Mouse (Mus musculus): Measurements from ENCODE around the gene Kars. TPM values are rescaled to one million over a fixed set of nuclear protein-coding genes. Genes with fewer than 3 reads are reported as not detected.

Kars gene
- polyA plus RNA-seq, 1 experiment: 199 TPM

DNA sequence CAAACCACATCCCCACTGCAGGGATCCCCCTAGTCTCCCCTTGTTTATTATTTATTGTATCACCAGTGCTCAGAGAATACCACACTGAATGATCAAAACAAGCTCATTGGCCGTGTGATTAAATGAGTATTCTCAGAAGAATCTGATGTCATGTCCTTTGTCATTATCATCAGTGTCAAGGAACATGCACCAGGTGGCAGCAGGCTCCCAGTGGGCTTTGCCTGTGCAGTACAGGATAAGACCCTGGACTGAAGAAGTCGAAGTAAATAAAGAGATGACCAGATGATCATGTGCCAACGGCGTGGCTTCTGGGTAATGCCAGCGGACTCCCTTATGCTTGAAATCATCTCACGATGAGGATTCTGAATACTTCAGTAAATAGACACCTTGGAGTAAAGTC lies 37.2 kb upstream of the Kars start:
- Histone ChIP-seq H3K27me3 (ENCODE audit: control insufficient read depth, insufficient read depth, insufficient read length) (no peaks in the 10 kb centered on the region), H3K4me3 (no peak overlapping the region), H3K79me2 (ENCODE audit: control insufficient read depth, insufficient read depth) (no peaks in the 10 kb centered on the region), H3ac (ENCODE audit: control insufficient read depth, insufficient read length) (no peak overlapping the region), H3K4me2 (ENCODE audit: low read depth) (no peak overlapping the region), H3K36me3 (ENCODE audit: control insufficient read depth, insufficient read depth) (no peaks in the 10 kb centered on the region)
- TF ChIP-seq POLR2AphosphoS2 (IDR thresholded peaks at IDR 0.05; ENCODE audit: insufficient read length, low read depth) (no peak), POLR2A (IDR thresholded peaks at IDR 0.05; ENCODE audit: insufficient read length, low read depth) (no peak), SRF (IDR thresholded peaks at IDR 0.05; ENCODE audit: control insufficient read depth, insufficient read length, low read depth) (no peak), REST (IDR thresholded peaks at IDR 0.05; ENCODE audit: insufficient read depth, insufficient read length) (no peak), TCF12 (IDR thresholded peaks at IDR 0.05; ENCODE audit: insufficient read depth, poor library complexity, severe bottlenecking) (no peak), MYOD1 (IDR thresholded peaks at IDR 0.05; ENCODE audit: control insufficient read depth in 1 of 3, insufficient read length in 2 of 3, low read depth in 2 of 3) (no peak), TCF3 (IDR thresholded peaks at IDR 0.05; ENCODE audit: insufficient read length, low read depth) (no peak), E2F4 (IDR thresholded peaks at IDR 0.05; ENCODE audit: insufficient read depth) (no peak), CEBPB (IDR thresholded peaks at IDR 0.05; ENCODE audit: insufficient read depth, poor library complexity, severe bottlenecking) (no peak)

DNA sequence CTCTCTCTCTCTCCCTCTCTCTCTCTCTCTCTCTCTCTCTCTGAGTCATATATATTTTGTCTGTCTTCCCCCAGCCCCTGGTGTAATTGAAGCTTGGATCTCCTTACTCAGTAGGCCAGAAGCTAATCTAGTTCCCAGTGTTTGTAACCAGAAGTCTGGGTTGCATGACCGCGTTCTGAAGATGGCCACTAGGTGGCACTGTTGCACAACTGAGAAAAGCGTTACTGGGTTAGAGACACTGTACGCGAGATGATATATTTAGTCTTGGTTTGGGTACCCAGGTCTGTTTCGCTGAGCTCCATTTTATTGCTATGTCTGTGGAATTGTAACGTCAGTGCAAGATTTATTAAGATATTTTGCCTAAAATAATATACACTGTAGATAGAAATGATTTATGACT lies 34.8 kb upstream of the Kars start:
- Histone ChIP-seq H3K27me3 (ENCODE audit: control insufficient read depth, insufficient read depth, insufficient read length) (peaks cover 13% of the 10 kb centered on the region), H3K4me2 (ENCODE audit: low read depth) (no peak overlapping the region), H3K79me2 (ENCODE audit: control insufficient read depth, insufficient read depth) (no peaks in the 10 kb centered on the region), H3K36me3 (ENCODE audit: control insufficient read depth, insufficient read depth) (no peaks in the 10 kb centered on the region), H3ac (ENCODE audit: control insufficient read depth, insufficient read length) (no peak overlapping the region), H3K4me3 (no peak overlapping the region)
- TF ChIP-seq POLR2AphosphoS2 (IDR thresholded peaks at IDR 0.05; ENCODE audit: insufficient read length, low read depth) (no peak), SRF (IDR thresholded peaks at IDR 0.05; ENCODE audit: control insufficient read depth, insufficient read length, low read depth) (no peak), MYOD1 (IDR thresholded peaks at IDR 0.05; ENCODE audit: control insufficient read depth in 1 of 3, insufficient read length in 2 of 3, low read depth in 2 of 3) (no peak), TCF12 (IDR thresholded peaks at IDR 0.05; ENCODE audit: insufficient read depth, poor library complexity, severe bottlenecking) (no peak), TCF3 (IDR thresholded peaks at IDR 0.05; ENCODE audit: insufficient read length, low read depth) (no peak), MAX (IDR thresholded peaks at IDR 0.05; ENCODE audit: low read depth) (no peak), REST (IDR thresholded peaks at IDR 0.05; ENCODE audit: insufficient read depth, insufficient read length) (no peak), E2F4 (IDR thresholded peaks at IDR 0.05; ENCODE audit: insufficient read depth) (no peak), USF1 (IDR thresholded peaks at IDR 0.05; ENCODE audit: low read depth) (no peak), POLR2A (IDR thresholded peaks at IDR 0.05; ENCODE audit: insufficient read length, low read depth) (no peak), CEBPB (IDR thresholded peaks at IDR 0.05; ENCODE audit: insufficient read depth, poor library complexity, severe bottlenecking) (no peak), MYOG (IDR thresholded peaks at IDR 0.05; ENCODE audit: control insufficient read depth in 1 of 3, insufficient read depth in 1 of 3, insufficient read length in 2 of 3, low read depth in 2 of 3) (no peak)

GRCm38 (mm10) chr8:112045182-112045581 lies 34.1 kb upstream of the Kars start:
- H3K4me3 ChIP-seq: no peak overlapping the region
- H3K79me2 ChIP-seq (ENCODE audit: control insufficient read depth, insufficient read depth): no peaks in the 10 kb centered on the region
- no peaks in the 10 kb centered on the region for H3K36me3 ChIP-seq (ENCODE audit: control insufficient read depth, insufficient read depth)
- TF ChIP-seq POLR2A (IDR thresholded peaks at IDR 0.05; ENCODE audit: insufficient read length, low read depth) (no peak), POLR2AphosphoS2 (IDR thresholded peaks at IDR 0.05; ENCODE audit: insufficient read length, low read depth) (no peak), TCF3 (IDR thresholded peaks at IDR 0.05; ENCODE audit: insufficient read length, low read depth) (no peak), MAX (IDR thresholded peaks at IDR 0.05; ENCODE audit: low read depth) (no peak), SRF (IDR thresholded peaks at IDR 0.05; ENCODE audit: control insufficient read depth, insufficient read length, low read depth) (no peak), TCF12 (IDR thresholded peaks at IDR 0.05; ENCODE audit: insufficient read depth, poor library complexity, severe bottlenecking) (no peak), MYOG (IDR thresholded peaks at IDR 0.05; ENCODE audit: control insufficient read depth in 1 of 3, insufficient read depth in 1 of 3, insufficient read length in 2 of 3, low read depth in 2 of 3) (no peak), E2F4 (IDR thresholded peaks at IDR 0.05; ENCODE audit: insufficient read depth) (no peak), MYOD1 (IDR thresholded peaks at IDR 0.05; ENCODE audit: control insufficient read depth in 1 of 3, insufficient read length in 2 of 3, low read depth in 2 of 3) (no peak), CEBPB (IDR thresholded peaks at IDR 0.05; ENCODE audit: insufficient read depth, poor library complexity, severe bottlenecking) (no peak), REST (IDR thresholded peaks at IDR 0.05; ENCODE audit: insufficient read depth, insufficient read length) (no peak), USF1 (IDR thresholded peaks at IDR 0.05; ENCODE audit: low read depth) (no peak)
- H3ac ChIP-seq (ENCODE audit: control insufficient read depth, insufficient read length): no peak overlapping the region
- H3K27me3 ChIP-seq (ENCODE audit: control insufficient read depth, insufficient read depth, insufficient read length): peaks cover 15% of the 10 kb centered on the region
- no peak overlapping the region for H3K4me2 ChIP-seq (ENCODE audit: low read depth)

DNA sequence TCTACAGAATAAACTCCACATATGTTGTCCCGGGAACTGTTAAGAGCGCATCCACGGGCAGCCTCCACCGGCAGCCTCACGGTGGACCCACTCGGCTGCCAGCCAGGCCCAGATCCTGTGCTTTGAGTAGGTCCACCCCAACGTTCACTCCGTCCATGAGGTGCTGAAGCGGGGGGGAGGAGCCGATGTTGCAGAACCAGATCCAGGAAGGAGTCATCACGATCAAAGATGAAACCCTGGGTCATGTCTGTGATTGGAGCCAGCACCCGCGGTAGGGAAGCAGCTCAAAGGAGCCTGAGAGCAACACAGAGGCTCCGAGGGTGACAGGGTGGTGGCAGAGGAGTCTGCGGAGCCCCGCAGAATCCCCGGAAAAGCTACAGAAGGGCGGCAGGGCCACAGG lies 26.4 kb upstream of the Kars start:
- Histone ChIP-seq H3K27me3 (ENCODE audit: control insufficient read depth, insufficient read depth, insufficient read length) (peaks cover 21% of the 10 kb centered on the region), H3K4me2 (ENCODE audit: low read depth) (no peak overlapping the region), H3K79me2 (ENCODE audit: control insufficient read depth, insufficient read depth) (no peaks in the 10 kb centered on the region), H3K4me3 (no peak overlapping the region), H3K36me3 (ENCODE audit: control insufficient read depth, insufficient read depth) (no peaks in the 10 kb centered on the region), H3ac (ENCODE audit: control insufficient read depth, insufficient read length) (no peak overlapping the region)
- TF ChIP-seq MYOG (IDR thresholded peaks at IDR 0.05; ENCODE audit: control insufficient read depth in 1 of 3, insufficient read depth in 1 of 3, insufficient read length in 2 of 3, low read depth in 2 of 3): no peak
- no peak for TF ChIP-seq TCF3 (IDR thresholded peaks at IDR 0.05; ENCODE audit: insufficient read length, low read depth)
- TF ChIP-seq REST (IDR thresholded peaks at IDR 0.05; ENCODE audit: insufficient read depth, insufficient read length): no peak
- no peak for TF ChIP-seq TCF12 (IDR thresholded peaks at IDR 0.05; ENCODE audit: insufficient read depth, poor library complexity, severe bottlenecking)
- TF ChIP-seq POLR2A (IDR thresholded peaks at IDR 0.05; ENCODE audit: insufficient read length, low read depth): no peak
- TF ChIP-seq POLR2AphosphoS2 (IDR thresholded peaks at IDR 0.05; ENCODE audit: insufficient read length, low read depth): no peak
- TF ChIP-seq MYOD1 (IDR thresholded peaks at IDR 0.05; ENCODE audit: control insufficient read depth in 1 of 3, insufficient read length in 2 of 3, low read depth in 2 of 3): no peak

DNA sequence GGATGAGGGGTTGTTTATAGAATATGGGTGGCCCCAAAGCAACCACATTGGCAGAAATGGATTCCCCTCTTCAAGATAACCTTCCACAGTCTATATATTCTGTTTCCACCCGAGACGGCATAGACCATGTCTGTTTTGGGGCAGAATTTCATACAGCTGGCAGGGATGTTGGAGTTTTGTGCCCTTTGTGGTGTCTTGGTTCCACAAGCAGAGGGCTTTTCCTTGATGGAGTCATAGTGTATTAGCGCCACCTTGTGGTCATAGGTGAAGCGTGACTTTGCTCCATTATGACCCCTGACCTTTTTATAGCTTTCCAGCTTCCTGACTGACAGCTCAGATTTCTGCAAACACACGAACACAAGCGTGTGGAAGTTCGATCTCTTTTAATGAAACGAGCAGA lies 23.5 kb upstream of the Kars start:
- Histone ChIP-seq H3K79me2 (ENCODE audit: control insufficient read depth, insufficient read depth) (no peaks in the 10 kb centered on the region), H3K36me3 (ENCODE audit: control insufficient read depth, insufficient read depth) (no peaks in the 10 kb centered on the region), H3K27me3 (ENCODE audit: control insufficient read depth, insufficient read depth, insufficient read length) (peaks cover 6% of the 10 kb centered on the region), H3ac (ENCODE audit: control insufficient read depth, insufficient read length) (no peak overlapping the region), H3K4me3 (no peak overlapping the region), H3K4me2 (ENCODE audit: low read depth) (no peak overlapping the region)
- no peak for TF ChIP-seq MYOD1 (IDR thresholded peaks at IDR 0.05; ENCODE audit: control insufficient read depth in 1 of 3, insufficient read length in 2 of 3, low read depth in 2 of 3)
- TF ChIP-seq E2F4 (IDR thresholded peaks at IDR 0.05; ENCODE audit: insufficient read depth): no peak
- TF ChIP-seq POLR2AphosphoS2 (IDR thresholded peaks at IDR 0.05; ENCODE audit: insufficient read length, low read depth): no peak
- no peak for TF ChIP-seq REST (IDR thresholded peaks at IDR 0.05; ENCODE audit: insufficient read depth, insufficient read length)
- no peak for TF ChIP-seq TCF3 (IDR thresholded peaks at IDR 0.05; ENCODE audit: insufficient read length, low read depth)
- TF ChIP-seq MYOG (IDR thresholded peaks at IDR 0.05; ENCODE audit: control insufficient read depth in 1 of 3, insufficient read depth in 1 of 3, insufficient read length in 2 of 3, low read depth in 2 of 3): no peak
- TF ChIP-seq SRF (IDR thresholded peaks at IDR 0.05; ENCODE audit: control insufficient read depth, insufficient read length, low read depth): no peak
- no peak for TF ChIP-seq POLR2A (IDR thresholded peaks at IDR 0.05; ENCODE audit: insufficient read length, low read depth)
- no peak for TF ChIP-seq USF1 (IDR thresholded peaks at IDR 0.05; ENCODE audit: low read depth)
- TF ChIP-seq MAX (IDR thresholded peaks at IDR 0.05; ENCODE audit: low read depth): no peak
- no peak for TF ChIP-seq TCF12 (IDR thresholded peaks at IDR 0.05; ENCODE audit: insufficient read depth, poor library complexity, severe bottlenecking)
- TF ChIP-seq CEBPB (IDR thresholded peaks at IDR 0.05; ENCODE audit: insufficient read depth, poor library complexity, severe bottlenecking): no peak
